Mouse (Mus musculus): Measurements from ENCODE around the gene Fat1.

DNA sequence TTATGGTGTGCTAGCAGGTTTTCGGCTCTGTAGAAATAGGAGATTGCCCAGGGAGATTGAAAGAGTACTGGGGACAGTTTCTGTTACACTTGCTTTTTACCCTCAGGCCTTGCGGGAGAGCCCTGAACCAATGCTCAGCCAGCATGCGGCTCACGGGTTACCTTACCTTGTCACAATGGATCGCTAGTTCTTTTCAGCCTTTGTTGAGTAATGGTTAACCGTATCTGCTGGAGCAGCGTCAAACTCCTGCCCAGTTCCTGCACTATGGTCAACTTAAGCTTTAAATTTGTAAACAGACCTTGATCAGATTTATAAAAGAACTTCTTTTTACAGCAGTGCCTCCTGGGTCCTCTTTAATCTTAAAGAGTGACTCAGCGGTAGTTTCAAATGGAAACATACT lies 80.6 kb downstream of the Fat1 start:
- TF ChIP-seq CTCF (conservative IDR thresholded peaks at IDR 0.05; ENCODE audit: low read length), result no peak
- no peak for TF ChIP-seq POU5F1 (IDR thresholded peaks at IDR 0.05; ENCODE audit: borderline replicate concordance, low read length)
- no peak for TF ChIP-seq NANOG (IDR thresholded peaks at IDR 0.05; ENCODE audit: borderline replicate concordance, low read length)

Data from E14TG2a.4 (cell line).